Mouse (Mus musculus) right cerebral cortex, postnatal 14 days (tissue): ENCODE results near the gene Leng8.
"Not testable (repeated sequence)": the region's sequence is repeated elsewhere in the genome, so short reads cannot be mapped to it uniquely, and the experiment has no call there.

ENCODE experiments used
- DNase-seq: peaks from one replicate; pipeline ENCODE4 v3.0.0; 2022

Gene Leng8

GRCm38 (mm10) chr7:4148341-4149208 is 11.7 kb downstream of the Leng8 start:
- DNase-seq, result no peak

- peak; percentile 83 for DNase-seq
Observed at GRCm38 (mm10) chr7:4149209-4150054, 12.6 kb downstream of the Leng8 start.

- DNase-seq, result no peak
Observed at GRCm38 (mm10) chr7:4150059-4150541, 13.3 kb downstream of the Leng8 start, which contains the start of gene Leng9. Gene Leng9 (minus strand): TSS chr7:4150374.

GRCm38 (mm10) chr7:4150811-4151221 is 14.0 kb downstream of the Leng8 start:
- DNase-seq, result no peak

- no peak for DNase-seq
Observed at GRCm38 (mm10) chr7:4151241-4151640, 14.4 kb downstream of the Leng8 start.

- no peak for DNase-seq
Observed at GRCm38 (mm10) chr7:4154356-4154755, 17.5 kb downstream of the Leng8 start.

GRCm38 (mm10) chr7:4154976-4155375 is 18.1 kb downstream of the Leng8 start:
- no peak for DNase-seq

GRCm38 (mm10) chr7:4161596-4161995 is 24.8 kb downstream of the Leng8 start:
- DNase-seq, result not testable (repeated sequence)

- no peak for DNase-seq
Observed at GRCm38 (mm10) chr7:4163571-4164072, 26.8 kb downstream of the Leng8 start.

- DNase-seq, result no peak
Observed at GRCm38 (mm10) chr7:4164090-4164910, 27.5 kb downstream of the Leng8 start, which contains the start of gene Cdc42ep5. Gene Cdc42ep5 (minus strand): TSS chr7:4164860.

- DNase-seq, result no peak
Observed at GRCm38 (mm10) chr7:4165286-4165685, 28.4 kb downstream of the Leng8 start.

- no peak for DNase-seq
Observed at GRCm38 (mm10) chr7:4167098-4167497, 30.3 kb downstream of the Leng8 start.

GRCm38 (mm10) chr7:4170193-4170938 is 33.5 kb downstream of the Leng8 start:
- DNase-seq, result no peak

GRCm38 (mm10) chr7:4178438-4178837 is 41.6 kb downstream of the Leng8 start:
- no peak for DNase-seq
